18 mouse cellular contexts compared by ENCODE assay signal in genomic region chr10:46356775-46357174, GRCm38 (mm10).
DNase-seq lines count a peak whose midpoint lies in the region; ATAC-seq and TF ChIP-seq lines count a peak whose summit lies in the region.
"Had no signal": no experiment of that assay in that cellular context is flagged by ENCODE, and none has a peak within 500 bp of the region (broad histone marks: within the 10 kb centered on the region; RNA-seq: fewer than 3 reads in every experiment).

No protein-coding gene starts in this region.

- H3K36me3 ChIP-seq in liver, embryonic 12.5 days: no peaks in the 10 kb centered on the region
- no peaks in the 10 kb centered on the region for H3K36me3 ChIP-seq in liver, postnatal 0 days (replicated peaks; ENCODE audit: insufficient read depth, low read length)
- H3K36me3 ChIP-seq in liver, embryonic 13.5 days: no peaks in the 10 kb centered on the region
- H3K36me3 ChIP-seq: embryonic facial prominence, embryonic 10.5 days; embryonic facial prominence, embryonic 12.5 days; forebrain, embryonic 15.5 days had no signal

- no peak for DNase-seq in liver, postnatal 0 days
- no peak for DNase-seq in liver, embryonic 13.5 days
- no peak for DNase-seq in layer of hippocampus, adult 11-12 months (ENCODE audit: low spot score)
- DNase-seq in left cerebral cortex, adult 9 months (ENCODE audit: low spot score in 2 of 2): no peak
- DNase-seq: adrenal gland, adult 8-10 months; adrenal gland, postnatal 14 days; adrenal gland, postnatal 36 days; cerebellum, adult 11-12 months; cerebellum, adult 9-10 months; cerebellum, postnatal 25 days; forebrain, postnatal 0 days had no signal

- no peaks in the 10 kb centered on the region for H3K9me3 ChIP-seq in liver, embryonic 12.5 days (replicated peaks)
- H3K9me3 ChIP-seq in liver, postnatal 0 days (ENCODE audit: low read length): no peaks in the 10 kb centered on the region
- H3K9me3 ChIP-seq in liver, embryonic 13.5 days (replicated peaks): no peaks in the 10 kb centered on the region
- H3K9me3 ChIP-seq: embryonic facial prominence, embryonic 10.5 days; embryonic facial prominence, embryonic 12.5 days; forebrain, embryonic 13.5 days; forebrain, embryonic 15.5 days had no signal

- H3K4me3 ChIP-seq in liver, embryonic 12.5 days: no peak overlapping the region
- no peak overlapping the region for H3K4me3 ChIP-seq in liver, postnatal 0 days (ENCODE audit: low read depth, low read length)
- no peak overlapping the region for H3K4me3 ChIP-seq in liver, embryonic 13.5 days (replicated peaks)
- H3K4me3 ChIP-seq: embryonic facial prominence, embryonic 10.5 days; embryonic facial prominence, embryonic 12.5 days; forebrain, embryonic 13.5 days; forebrain, embryonic 15.5 days had no signal

- TF ChIP-seq EP300 in liver, postnatal 0 days (IDR thresholded peaks at IDR 0.05; ENCODE audit: low read depth): no peak

- H3K4me1 ChIP-seq in liver, embryonic 12.5 days: no peaks in the 10 kb centered on the region
- H3K4me1 ChIP-seq in liver, postnatal 0 days (ENCODE audit: insufficient read depth): no peaks in the 10 kb centered on the region
- no peaks in the 10 kb centered on the region for H3K4me1 ChIP-seq in liver, embryonic 13.5 days (replicated peaks)
- H3K4me1 ChIP-seq: embryonic facial prominence, embryonic 10.5 days; embryonic facial prominence, embryonic 12.5 days; forebrain, embryonic 13.5 days; forebrain, embryonic 15.5 days had no signal

- WGBS in liver, embryonic 12.5 days (ENCODE audit: insufficient replicate concordance): 29% methylated on average over 1 of the region's 1 CpGs
- 59% methylated on average over 1 of the region's 1 CpGs for WGBS in liver, postnatal 0 days (ENCODE audit: insufficient replicate concordance)
- 35% methylated on average over 1 of the region's 1 CpGs for WGBS in liver, embryonic 13.5 days (ENCODE audit: insufficient replicate concordance)

- H3K27me3 ChIP-seq in liver, embryonic 12.5 days (replicated peaks): no peaks in the 10 kb centered on the region
- H3K27me3 ChIP-seq in liver, postnatal 0 days (ENCODE audit: insufficient read depth, low read length): no peaks in the 10 kb centered on the region
- H3K27me3 ChIP-seq in liver, embryonic 13.5 days: no peaks in the 10 kb centered on the region
- H3K27me3 ChIP-seq: embryonic facial prominence, embryonic 12.5 days; forebrain, embryonic 13.5 days; forebrain, embryonic 15.5 days; Patski had no signal

- H3K9ac ChIP-seq in liver, embryonic 12.5 days: no peak overlapping the region
- no peak overlapping the region for H3K9ac ChIP-seq in liver, postnatal 0 days (replicated peaks)
- H3K9ac ChIP-seq in liver, embryonic 13.5 days: no peak overlapping the region
- H3K9ac ChIP-seq: embryonic facial prominence, embryonic 12.5 days; forebrain, embryonic 13.5 days; forebrain, embryonic 15.5 days; forebrain, postnatal 0 days had no signal

- H3K4me2 ChIP-seq in liver, embryonic 12.5 days: no peak overlapping the region
- no peak overlapping the region for H3K4me2 ChIP-seq in liver, postnatal 0 days (ENCODE audit: low read depth, low read length)
- no peak overlapping the region for H3K4me2 ChIP-seq in liver, embryonic 13.5 days
- H3K4me2 ChIP-seq: embryonic facial prominence, embryonic 12.5 days; forebrain, embryonic 13.5 days; forebrain, embryonic 15.5 days had no signal

- TF ChIP-seq CTCF in liver, postnatal 0 days (IDR thresholded peaks at IDR 0.05; ENCODE audit: low read depth): no peak

- ATAC-seq in liver, embryonic 12.5 days: peak; percentile 73
- ATAC-seq in liver, postnatal 0 days: no peak
- ATAC-seq in liver, embryonic 13.5 days (ENCODE audit: low read depth): peak; percentile 61; the same call in 1 of the 2 replicates
- ATAC-seq: activated CD4-positive, CD25-positive, alpha-beta regulatory T cell, adult 4 months; forebrain, embryonic 13.5 days; forebrain, embryonic 15.5 days; forebrain, postnatal 0 days; Patski had no signal

- H3K27ac ChIP-seq in liver, embryonic 12.5 days: no peak overlapping the region
- H3K27ac ChIP-seq in liver, postnatal 0 days (ENCODE audit: low read depth): no peak overlapping the region
- H3K27ac ChIP-seq in liver, embryonic 13.5 days: no peak overlapping the region
- H3K27ac ChIP-seq: embryonic facial prominence, embryonic 10.5 days; embryonic facial prominence, embryonic 12.5 days; forebrain, embryonic 13.5 days; forebrain, embryonic 15.5 days had no signal
